Mouse (Mus musculus) layer of hippocampus, adult 8-10 months (tissue): Measurements from ENCODE around the gene Phc1. TPM values are rescaled to one million over a fixed set of nuclear protein-coding genes. Genes with fewer than 3 reads are reported as not detected.
A peak's percentile ranks its signal among the peaks of the same experiment; 100 is the strongest.

Source experiments
- DNase-seq, 2 experiments: peaks; one replicate each; pipeline ENCODE4 v3.0.0; 2022; ENCODE audit warnings: low spot score in 2 of 2
- total RNA-seq, 4 experiments: library from RNA; stranded (reverse); gene quantifications; 2 replicates each; pipeline ENCODE4 v1.2.4; 2022

Phc1 gene
- total RNA-seq, 4 experiments from 2014 or later = 48.8 to 66.7 (median 61.3) TPM

DNA sequence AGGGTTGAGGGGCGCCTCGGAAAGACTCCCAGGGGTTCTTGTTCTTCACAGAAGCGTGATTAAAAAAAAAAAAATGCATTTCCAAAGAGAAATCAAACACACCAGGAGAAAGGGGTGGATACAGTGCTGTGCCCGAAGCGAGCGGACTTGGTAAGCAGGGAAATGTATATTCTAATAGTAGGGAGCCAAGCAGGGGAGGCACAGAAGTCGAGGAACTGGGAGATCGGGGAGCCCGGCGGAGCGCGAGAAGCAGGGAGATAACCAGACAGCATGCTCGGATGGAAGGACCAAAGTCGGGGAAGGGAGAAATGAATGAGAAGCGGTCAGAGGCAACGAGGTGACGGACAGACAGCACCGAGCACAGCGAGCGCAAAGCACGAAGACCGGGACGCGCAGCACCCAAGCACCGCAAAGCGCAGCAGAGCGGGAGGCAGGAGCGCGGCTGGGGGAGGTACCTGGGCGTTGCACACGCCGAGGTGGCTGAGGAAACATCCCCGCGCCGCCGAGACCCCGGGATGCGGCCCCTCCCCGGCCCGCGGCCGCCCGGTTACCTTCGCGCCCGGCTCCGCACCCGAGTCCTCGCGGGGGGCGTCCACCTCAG, 1.2 kb downstream of the Phc1 start:
- DNase-seq = peak; percentile 35 to 71

- DNase-seq = no peak
Measured at GRCm38 (mm10) chr6:122337546-122337945, 2.8 kb downstream of the Phc1 start.

- no peak for DNase-seq
Measured at GRCm38 (mm10) chr6:122334786-122335340, 5.5 kb downstream of the Phc1 start.

DNA sequence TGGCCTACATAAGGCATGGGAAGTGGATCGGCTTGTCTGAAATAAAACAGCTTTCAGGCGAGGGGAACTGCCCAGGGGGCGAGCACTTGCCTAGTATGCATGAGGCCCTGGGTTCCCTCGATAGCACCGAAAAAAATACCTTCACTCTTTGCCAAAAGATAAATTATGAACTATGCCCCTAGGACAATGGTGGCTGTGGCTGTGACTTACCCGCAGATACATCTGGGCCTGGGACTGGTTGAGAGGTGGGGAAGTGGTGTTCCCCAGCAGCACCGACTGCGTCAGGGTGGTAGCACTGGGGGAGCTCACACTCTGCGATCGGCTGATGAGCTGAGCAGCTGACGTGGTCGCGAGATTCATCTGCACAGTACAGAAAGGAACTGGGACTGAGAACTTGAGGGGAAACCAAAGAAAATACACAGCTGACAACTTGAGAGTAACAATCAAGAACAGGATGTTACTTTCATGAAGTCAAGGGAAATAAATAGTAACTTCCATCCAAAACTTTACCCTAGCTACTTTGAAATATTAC, 7.2 kb downstream of the Phc1 start:
- no peak for DNase-seq

GRCm38 (mm10) chr6:122325361-122325975, 14.9 kb downstream of the Phc1 start:
- DNase-seq = no peak

GRCm38 (mm10) chr6:122318726-122319125, 21.6 kb downstream of the Phc1 start:
- DNase-seq = no peak

- DNase-seq = no peak
Measured at GRCm38 (mm10) chr6:122310187-122310820, 30.1 kb downstream of the Phc1 start.

DNA sequence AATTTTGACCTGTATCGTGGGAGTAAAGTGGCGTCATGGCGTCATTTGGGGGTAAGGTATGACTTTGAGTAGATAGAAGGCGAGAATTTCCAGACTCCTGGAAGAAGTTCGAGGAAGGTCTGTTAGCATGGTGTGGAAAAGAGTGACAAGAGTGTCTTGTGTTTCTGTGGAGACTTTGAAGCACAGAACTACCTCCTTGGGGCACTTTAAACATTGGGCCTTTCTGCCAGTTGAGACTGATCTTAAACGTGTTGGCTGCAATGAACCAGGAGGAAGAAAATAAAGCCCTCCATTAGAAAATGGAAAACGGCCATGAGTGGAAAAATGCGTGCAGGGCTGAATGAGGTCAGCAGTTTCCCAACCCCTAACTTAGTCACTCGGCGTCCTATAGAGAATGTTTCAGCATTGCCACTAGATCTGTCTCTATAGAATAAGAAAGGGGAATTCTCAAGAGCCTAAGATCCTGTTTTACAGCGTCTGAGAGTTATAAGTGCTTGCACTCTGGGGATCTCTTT, 30.9 kb downstream of the Phc1 start:
- DNase-seq = no peak

DNA sequence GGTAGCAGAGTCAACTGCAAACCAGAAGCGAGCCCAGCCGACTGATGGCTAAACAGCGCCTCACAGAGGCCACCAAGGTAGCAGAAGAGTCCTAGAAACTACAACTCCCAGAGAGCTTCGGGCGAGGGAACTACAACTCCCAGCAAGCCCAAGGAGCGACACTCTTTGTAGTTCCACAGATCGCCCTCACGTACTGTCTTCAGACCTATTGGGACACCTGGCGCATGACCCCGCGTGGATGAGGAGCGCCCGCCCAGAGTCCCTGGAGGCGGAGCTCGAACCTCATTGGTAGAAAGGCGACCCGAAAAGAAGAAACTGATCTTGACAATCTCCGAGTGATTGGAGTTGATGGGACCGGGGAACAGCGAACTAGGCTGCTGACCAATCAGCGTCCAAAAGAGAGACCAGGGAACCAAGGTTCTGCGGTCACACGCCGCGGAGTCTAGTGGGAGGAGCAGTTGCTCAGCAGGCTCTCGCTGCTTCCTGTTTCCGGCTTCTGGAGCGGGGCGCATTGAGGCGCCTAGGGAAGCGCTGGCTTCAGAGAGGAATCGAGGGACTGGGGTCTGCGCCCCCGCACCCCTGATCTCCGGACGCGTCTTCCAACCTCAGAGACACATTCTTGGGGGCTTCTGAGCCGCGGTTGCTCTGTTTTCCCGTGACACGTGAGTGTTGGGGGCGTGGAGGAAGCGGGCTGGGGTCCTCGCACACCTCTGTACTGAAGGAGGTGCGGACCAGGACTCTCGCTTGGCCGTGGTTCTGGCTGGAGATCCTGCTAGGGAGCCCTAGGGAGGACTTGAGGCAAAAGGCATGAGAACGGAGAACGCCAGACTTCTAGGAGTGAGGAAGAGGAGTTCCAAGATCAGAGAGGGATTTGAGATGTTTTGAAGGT, 31.6 kb downstream of the Phc1 start, which contains the start of gene M6pr:
TSS of gene M6pr (plus strand) at position 216 of the 889 bp plus-strand sequence.
- DNase-seq = peak; percentile 98 to 99

DNA sequence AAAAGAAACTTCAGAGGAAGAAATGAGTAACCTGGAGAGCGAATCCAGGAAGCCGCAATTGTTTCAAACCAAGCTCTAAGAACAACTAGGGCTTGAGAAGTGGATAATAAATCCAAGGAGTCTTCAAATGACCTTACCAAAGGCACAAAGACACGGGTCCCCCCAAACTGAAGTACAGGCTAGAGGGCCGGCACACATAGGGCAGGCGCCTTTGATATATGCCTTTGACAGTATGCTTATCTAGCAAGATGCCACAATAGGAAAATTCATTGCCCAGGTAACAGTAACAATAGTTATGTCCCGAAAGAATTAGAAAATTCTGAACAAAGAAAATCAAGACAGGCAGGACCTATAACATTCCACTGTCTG, 32.2 kb downstream of the Phc1 start:
- no peak for DNase-seq

DNA sequence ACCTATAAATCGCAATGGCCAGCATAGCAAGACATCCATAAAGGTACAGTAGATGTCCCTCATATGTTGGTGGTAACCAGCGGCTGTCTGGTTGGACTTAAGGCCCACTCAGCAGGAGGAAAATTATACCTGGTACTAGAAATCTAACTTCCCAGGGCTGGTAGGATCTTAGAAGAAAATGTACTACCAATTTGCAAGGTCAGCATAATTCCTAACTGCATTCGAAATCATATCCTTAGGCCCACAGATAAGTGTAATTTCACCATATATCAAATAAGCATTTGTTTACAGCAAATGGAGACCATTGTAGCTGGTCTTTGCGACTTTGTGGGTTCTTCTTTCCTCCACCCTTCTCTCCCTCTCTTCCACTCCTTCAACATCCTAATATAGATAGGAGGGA, 33.7 kb downstream of the Phc1 start:
- DNase-seq = no peak

DNA sequence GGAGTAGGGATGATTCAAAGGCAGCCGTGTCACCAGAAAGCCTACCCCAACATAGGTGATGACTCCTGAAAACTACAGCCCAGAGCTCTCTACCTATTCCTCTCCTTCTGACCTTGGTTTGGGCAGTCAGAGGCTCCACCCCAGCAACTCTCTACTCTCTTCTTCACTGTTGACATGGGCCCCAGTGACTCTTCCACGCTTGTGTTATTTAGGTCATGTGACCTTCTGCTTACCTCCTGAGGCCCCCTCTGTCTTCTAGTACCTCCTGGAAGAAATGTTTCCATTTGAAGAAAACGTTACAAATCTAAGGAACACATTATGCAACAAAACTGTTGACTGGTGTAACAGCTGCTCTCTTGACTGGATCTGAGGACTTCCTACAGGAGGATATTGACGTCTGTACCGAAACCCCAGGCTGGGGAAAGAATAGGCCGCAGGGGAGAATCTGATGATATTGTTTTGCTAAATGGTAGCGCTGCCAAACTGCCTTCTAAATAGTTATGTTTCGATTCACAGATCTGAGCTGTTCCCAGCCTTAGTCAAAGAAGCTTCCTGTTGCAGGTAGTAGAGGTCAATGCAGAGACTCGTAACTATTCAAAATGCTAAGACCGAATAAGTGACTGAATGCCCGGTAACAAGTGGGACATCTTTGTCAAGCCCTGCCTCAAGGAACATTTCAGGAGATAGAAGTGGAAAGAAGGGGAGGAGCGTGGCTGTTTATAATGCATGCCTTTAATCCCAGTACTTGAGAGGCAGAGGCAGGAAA, 35.4 kb downstream of the Phc1 start:
- no peak for DNase-seq

GRCm38 (mm10) chr6:122304355-122304754, 36.0 kb downstream of the Phc1 start:
- peak; percentile 48 to 85 for DNase-seq

GRCm38 (mm10) chr6:122303526-122303925, 36.8 kb downstream of the Phc1 start:
- DNase-seq = no peak

GRCm38 (mm10) chr6:122302661-122303060, 37.7 kb downstream of the Phc1 start:
- no peak for DNase-seq

DNA sequence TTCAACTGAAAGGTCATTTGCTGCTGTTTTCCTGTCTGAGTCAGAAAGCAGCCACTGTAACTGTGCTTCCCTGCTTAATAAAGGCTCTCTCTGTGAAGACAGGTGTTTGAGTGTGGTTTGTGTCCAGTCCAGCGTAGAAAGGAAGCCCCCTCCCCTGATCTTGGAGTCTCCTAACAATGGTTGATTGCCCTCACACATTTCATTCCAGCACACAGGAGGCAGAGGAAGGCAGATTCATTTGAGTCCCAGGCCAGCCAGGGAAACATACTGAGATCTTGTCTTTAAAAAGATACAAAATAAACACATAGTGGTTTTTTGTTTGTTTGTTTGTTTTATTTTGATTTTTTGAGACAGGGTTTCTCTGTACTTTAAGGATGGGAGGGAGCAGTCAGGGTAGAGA, 38.2 kb downstream of the Phc1 start:
- DNase-seq = no peak

- DNase-seq = no peak
Measured at GRCm38 (mm10) chr6:122299621-122300133, 40.7 kb downstream of the Phc1 start.

DNA sequence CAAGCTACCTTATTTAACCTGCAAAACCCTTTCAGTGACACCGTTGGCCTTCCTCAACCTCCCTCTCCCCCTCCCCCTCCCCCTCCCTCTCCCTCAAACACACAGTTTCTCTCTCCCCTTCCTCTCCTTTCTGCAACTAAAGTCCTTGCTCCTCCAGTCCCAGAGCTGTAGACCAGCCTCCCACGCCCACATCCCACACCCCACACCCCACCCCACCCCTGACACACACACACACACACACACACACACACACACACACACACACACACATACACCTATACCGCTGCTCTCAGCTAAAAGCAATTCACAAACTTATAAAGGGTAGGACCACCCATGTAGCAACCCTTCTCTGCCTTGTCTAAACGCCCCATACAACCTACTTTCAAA, 42.1 kb downstream of the Phc1 start:
- no peak for DNase-seq

DNA sequence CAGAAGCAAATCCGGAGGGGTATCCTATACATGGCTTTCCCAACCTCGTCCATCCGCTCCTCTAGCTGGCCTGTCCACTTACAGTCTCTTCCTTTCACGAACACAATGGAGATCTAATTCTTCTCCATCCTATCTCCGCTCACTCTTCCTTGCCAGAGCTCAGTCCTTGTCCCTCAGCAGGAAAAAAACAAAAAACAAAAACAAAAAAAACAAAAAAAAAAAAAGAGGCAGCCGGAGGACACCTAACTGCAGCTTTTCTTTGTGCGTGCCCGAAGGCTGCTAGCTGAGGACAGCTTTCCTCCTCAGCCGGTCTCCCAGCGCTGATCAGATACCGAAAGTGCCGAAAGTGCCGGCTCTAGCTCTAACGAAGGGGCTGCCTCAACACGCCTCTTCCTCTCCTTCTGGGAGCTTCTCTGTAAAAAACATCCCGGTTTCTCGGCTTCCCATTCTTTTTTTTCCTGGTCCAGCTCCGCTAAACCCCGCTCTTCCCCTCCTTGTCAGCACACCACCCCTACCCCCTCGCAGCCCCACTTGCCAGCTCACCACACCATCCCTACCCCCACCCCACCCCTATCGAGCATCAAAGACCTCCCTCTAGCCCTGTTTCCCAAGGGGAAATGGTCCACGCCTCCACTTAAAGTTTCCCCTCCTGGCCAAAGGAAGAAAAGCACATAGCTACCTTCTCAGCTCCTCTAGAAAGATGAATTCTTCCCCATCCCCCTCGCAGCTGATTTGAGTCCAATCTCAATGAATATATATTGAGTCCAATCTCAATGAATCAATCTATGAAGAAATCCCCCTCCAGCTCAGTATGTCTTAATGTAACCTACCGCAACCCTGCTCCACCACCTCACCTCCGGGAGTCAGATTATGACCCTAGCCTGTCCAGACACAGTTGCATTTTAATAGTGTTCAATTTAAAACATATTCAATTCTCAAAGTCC, 42.8 kb downstream of the Phc1 start:
- peak in 1 of 2 experiments; percentile 12 for DNase-seq
